Mouse (Mus musculus) bone marrow, adult 2 months (tissue): ENCODE results near the gene Fam229a. TPM values are rescaled to one million over a fixed set of nuclear protein-coding genes. Genes with fewer than 3 reads are reported as not detected.

Experiments
- H3K27ac ChIP-seq: fragments of 200-500 bp; 2 replicates; pipeline ENCODE4 v1.5.1; 2012; ENCODE audit warnings: low read depth, mild to moderate bottlenecking, control low read depth, inconsistent platforms, low read length; ENCODE audit not compliant: control insufficient read depth, poor library complexity, insufficient read depth
- H3K4me1 ChIP-seq: fragments of 200-500 bp; 2 replicates; pipeline ENCODE4 v1.6.1; 2011; ENCODE audit warnings: low read length; ENCODE audit not compliant: control insufficient read depth, insufficient read depth
- H3K4me3 ChIP-seq: fragments of 200-500 bp; replicated peaks from 2 replicates; pipeline ENCODE3; 2011; ENCODE audit warnings: mild to moderate bottlenecking, low read depth, low read length, control low read depth; ENCODE audit not compliant: control insufficient read depth
- CTCF ChIP-seq: fragments of 200-500 bp; IDR thresholded peaks from 2 replicates; pipeline ENCODE4 v1.5.1; 2011; ENCODE audit warnings: low read length, control low read depth; ENCODE audit not compliant: control insufficient read depth, insufficient read depth
- POLR2A ChIP-seq: fragments of 200-500 bp; IDR thresholded peaks from 2 replicates; pipeline ENCODE4 v1.6.1; 2011; ENCODE audit warnings: low read depth, mild to moderate bottlenecking, control low read depth, low read length, borderline replicate concordance; ENCODE audit not compliant: control insufficient read depth
- WGBS: fragments of 180-500 bp; shearing (Covaris S2); methylation state at CpG from one replicate; pipeline ENCODE4 v1.1.7; 2018; 5-methylcytosine and 5-hydroxymethylcytosine counted together
- polyA plus RNA-seq: library from polyadenylated mRNA; stranded (reverse); fragments of >200 nt; gene quantifications from 2 replicates; pipeline ENCODE4 v1.2.4, GENCODE M21; 2011; ENCODE audit warnings: low replicate concordance; ENCODE audit not compliant: missing spikeins, insufficient read depth, insufficient read length

The Fam229a gene
- polyA plus RNA-seq, 1 experiment = 2.8 TPM

GRCm38 (mm10) chr4:129476047-129476446 lies 14.9 kb upstream of the Fam229a start:
- H3K4me3 ChIP-seq = no peak overlapping the region
- no peak overlapping the region for H3K27ac ChIP-seq
- H3K4me1 ChIP-seq = no peaks in the 10 kb centered on the region
- TF ChIP-seq POLR2A (no peak), CTCF (no peak)
- 88% methylated on average over 11 of the region's 11 CpGs for WGBS

DNA sequence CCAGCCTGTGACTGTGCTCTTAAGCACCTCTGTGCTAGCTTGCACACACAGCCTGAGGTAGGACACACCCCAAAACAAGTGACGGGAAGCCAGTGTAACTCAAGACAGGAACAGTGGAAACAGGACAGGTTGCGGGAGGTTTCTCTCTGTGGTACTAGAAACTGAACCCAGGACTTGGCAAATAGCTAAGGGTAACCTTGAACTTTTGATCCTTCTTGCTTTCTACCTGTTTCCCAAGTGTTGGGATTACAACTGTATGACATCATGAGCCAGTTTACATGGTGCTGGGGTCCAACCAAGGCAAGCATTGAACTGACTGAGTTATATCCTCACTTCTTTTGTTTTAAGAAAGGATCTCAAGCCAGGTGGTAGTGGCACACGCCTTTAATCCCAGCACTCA lies 11.1 kb upstream of the Fam229a start:
- TF ChIP-seq POLR2A (no peak), CTCF (no peak)
- Histone ChIP-seq H3K4me1 (no peaks in the 10 kb centered on the region), H3K27ac (no peak overlapping the region), H3K4me3 (no peak overlapping the region)
- 91% methylated on average over 3 of the region's 3 CpGs for WGBS

DNA sequence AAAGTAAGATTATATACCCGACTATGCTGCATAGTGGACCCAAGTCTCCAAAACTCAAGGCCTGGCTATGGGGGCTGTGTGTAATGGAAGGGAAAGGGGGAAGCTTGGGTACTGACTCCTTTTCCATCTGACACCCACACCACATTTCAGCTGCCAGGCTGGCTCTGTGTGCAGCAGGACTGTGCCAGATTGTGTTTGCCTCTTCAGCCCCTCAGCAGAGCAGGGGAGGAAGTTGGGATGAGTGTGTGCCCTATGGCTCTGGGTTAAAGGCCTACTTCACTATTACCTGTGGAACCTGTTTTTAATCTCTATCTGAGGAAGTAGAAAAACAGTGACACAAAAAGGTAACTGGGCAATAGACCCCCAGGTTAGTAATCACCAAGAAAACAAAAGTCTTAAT lies 9.9 kb upstream of the Fam229a start:
- WGBS = 83% methylated on average over 1 of the region's 1 CpGs
- Histone ChIP-seq H3K4me1 (no peaks in the 10 kb centered on the region), H3K27ac (no peak overlapping the region), H3K4me3 (no peak overlapping the region)
- TF ChIP-seq POLR2A (no peak), CTCF (no peak)

DNA sequence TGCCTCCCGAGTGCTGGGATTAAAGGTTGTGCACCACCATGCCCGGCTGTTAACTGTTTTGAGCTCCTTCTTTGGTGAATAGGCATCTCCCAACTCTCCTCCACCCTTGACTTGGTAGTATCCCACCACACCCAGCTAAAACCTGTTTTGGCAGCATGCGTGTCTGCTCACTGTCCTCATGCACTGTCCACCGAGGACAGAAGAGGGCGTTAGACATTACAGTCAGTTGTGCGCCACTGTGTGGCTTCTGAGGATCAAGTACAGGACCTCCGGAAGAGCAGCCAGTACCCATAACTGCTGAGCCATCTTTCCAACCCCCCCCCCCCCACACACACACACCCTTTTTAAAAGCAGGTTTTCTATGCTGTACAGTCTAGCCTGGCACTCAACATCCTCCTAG lies 3.7 kb downstream of the Fam229a start:
- Histone ChIP-seq H3K4me1 (peaks cover 6% of the 10 kb centered on the region), H3K27ac (no peak overlapping the region), H3K4me3 (no peak overlapping the region)
- 62% methylated on average over 7 of the region's 7 CpGs for WGBS
- TF ChIP-seq POLR2A = no peak
- TF ChIP-seq CTCF = no peak

DNA sequence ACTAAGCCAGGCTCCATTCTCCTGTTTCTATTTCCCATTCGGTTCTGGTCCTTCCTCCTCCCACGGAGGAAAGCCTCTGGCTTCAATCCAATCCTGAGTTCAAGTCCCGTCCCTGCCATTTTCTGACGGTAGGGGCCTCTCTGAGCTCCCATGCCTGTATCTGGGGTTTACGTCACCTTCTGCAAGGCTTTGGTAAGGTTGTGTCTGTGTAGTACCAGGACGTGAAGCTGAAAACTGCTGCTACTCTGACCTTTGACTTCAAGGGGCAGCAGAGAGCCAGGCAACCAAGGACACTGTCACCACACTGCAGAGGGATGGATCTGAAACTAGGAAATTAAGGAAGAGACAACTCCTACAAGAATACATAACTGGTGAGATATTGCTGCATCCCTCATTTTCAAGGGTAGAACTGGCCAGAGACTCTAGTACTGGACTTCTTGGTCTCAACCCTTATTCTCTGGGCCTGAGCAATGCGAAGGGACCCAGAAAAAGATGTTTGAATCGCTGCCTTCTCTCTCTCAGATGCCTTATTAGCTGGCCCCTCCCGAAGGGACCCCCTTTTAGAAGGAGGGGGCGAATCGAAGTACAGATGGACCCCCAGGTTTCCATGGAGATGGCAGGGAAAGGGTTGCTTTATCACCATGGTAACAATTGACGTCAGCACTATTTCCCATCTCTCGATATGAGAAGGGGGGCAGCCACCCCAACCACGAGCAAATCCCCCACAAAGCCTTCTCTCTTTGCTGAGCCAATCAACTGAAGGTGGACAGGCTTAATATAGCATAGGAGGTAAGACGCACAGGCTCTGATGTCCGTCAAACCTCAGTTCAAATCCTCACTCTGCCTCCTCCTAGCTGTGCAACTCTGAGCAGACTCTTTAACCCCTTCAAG lies 4.9 kb downstream of the Fam229a start:
- peaks cover 6% of the 10 kb centered on the region for H3K4me1 ChIP-seq
- WGBS = 11% methylated on average over 16 of the region's 16 CpGs
- H3K27ac ChIP-seq = 0 out of 2 replicates have a peak overlapping the region, but pooled peaks have one; percentile 28
- TF ChIP-seq POLR2A = no peak
- peak; percentile 70 for TF ChIP-seq CTCF
- H3K4me3 ChIP-seq = peak overlapping the region; percentile 7

DNA sequence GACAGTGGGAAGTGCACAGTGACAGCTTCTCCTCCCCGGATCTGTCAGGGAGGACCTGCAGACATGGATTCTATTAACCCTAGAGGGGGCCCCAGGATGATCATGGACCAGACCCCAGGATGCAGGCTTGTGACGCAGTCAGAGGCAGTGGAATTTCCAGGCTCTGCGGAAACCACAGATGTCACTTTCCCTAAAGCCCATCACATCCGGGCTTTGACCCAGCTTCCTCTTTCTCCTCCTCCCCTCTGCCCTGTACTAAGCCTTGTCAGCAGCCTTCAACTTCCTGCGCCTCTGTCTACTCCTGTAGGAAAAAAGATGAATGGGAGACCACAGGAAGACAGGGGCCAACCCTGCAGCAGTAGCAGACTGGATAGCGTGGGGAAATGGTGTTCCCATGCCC lies 5.6 kb downstream of the Fam229a start:
- Histone ChIP-seq H3K4me1 (peaks cover 6% of the 10 kb centered on the region), H3K4me3 (peak overlapping the region; percentile 7), H3K27ac (0 out of 2 replicates have a peak overlapping the region, but pooled peaks have one; percentile 28)
- 2% methylated on average over 6 of the region's 6 CpGs for WGBS
- TF ChIP-seq CTCF (peak; percentile 0; the same call in 1 of the 2 replicates), POLR2A (no peak)

GRCm38 (mm10) chr4:129498941-129499340 lies 8.0 kb downstream of the Fam229a start:
- H3K4me1 ChIP-seq = peaks cover 6% of the 10 kb centered on the region
- WGBS = 73% methylated on average over 3 of the region's 3 CpGs
- TF ChIP-seq POLR2A (no peak), CTCF (no peak)
- H3K4me3 ChIP-seq = no peak overlapping the region
- H3K27ac ChIP-seq = no peak overlapping the region

- Histone ChIP-seq H3K4me3 (no peak overlapping the region), H3K27ac (peak overlapping the region; percentile 91; the same call in 1 of the 2 replicates), H3K4me1 (peaks cover 6% of the 10 kb centered on the region)
- 80% methylated on average over 8 of the region's 8 CpGs for WGBS
- TF ChIP-seq CTCF (no peak), POLR2A (no peak)
Measured at GRCm38 (mm10) chr4:129500017-129500416, 9.0 kb downstream of the Fam229a start.
